Mouse (Mus musculus): ENCODE measurements around the gene Kdelc1.

- no peak for TF ChIP-seq CTCF (IDR thresholded peaks at IDR 0.05; ENCODE audit: extremely low read depth, insufficient read length, insufficient replicate concordance, low read depth, low read length)
- no peak for TF ChIP-seq POLR2A (IDR thresholded peaks at IDR 0.05; ENCODE audit: low read depth, low read length)
These were observed 7.0 kb upstream of the Kdelc1 start for GRCm38 (mm10) chr1:44125590-44125989.
